Mouse (Mus musculus) neural tube, embryonic 12.5 days (tissue): Measurements from ENCODE around the gene Brd1. TPM values are rescaled to one million over a fixed set of nuclear protein-coding genes. Genes with fewer than 3 reads are reported as not detected.

Experiments used
- ATAC-seq: fragments of 200-750 bp; cut with Nextera tagmentation; 2 replicates; pipeline ENCODE4 v1.8.0; 2017; ENCODE audit warnings: low read depth, mild to moderate bottlenecking, moderate TSS enrichment, moderate library complexity; ENCODE audit not compliant: low FRiP score
- H3K27ac ChIP-seq: fragments of 300-500 bp; sonication (generic); 2 replicates; pipeline ENCODE4 v1.5.1; 2016
- H3K27me3 ChIP-seq: fragments of 300-500 bp; sonication (generic); replicated peaks from 2 replicates; pipeline ENCODE4 v1.6.1; 2016; ENCODE audit warnings: mild to moderate bottlenecking
- H3K36me3 ChIP-seq: fragments of 300-500 bp; sonication (generic); 2 replicates; pipeline ENCODE4 v1.6.1; 2016; ENCODE audit warnings: mild to moderate bottlenecking
- H3K4me1 ChIP-seq: fragments of 300-500 bp; sonication (generic); 2 replicates; pipeline ENCODE4 v1.6.1; 2016
- H3K4me2 ChIP-seq: fragments of 300-500 bp; sonication (generic); replicated peaks from 2 replicates; pipeline ENCODE4 v1.6.1; 2016; ENCODE audit warnings: mild to moderate bottlenecking
- H3K4me3 ChIP-seq: fragments of 300-500 bp; sonication (generic); 2 replicates; pipeline ENCODE4 v1.5.1; 2016
- H3K9ac ChIP-seq: fragments of 300-500 bp; sonication (generic); 2 replicates; pipeline ENCODE4 v1.6.1; 2016; ENCODE audit warnings: mild to moderate bottlenecking
- H3K9me3 ChIP-seq: fragments of 300-500 bp; sonication (generic); 2 replicates; pipeline ENCODE4 v1.6.1; 2016; ENCODE audit warnings: mild to moderate bottlenecking
- WGBS: fragments of 180-500 bp; shearing (Covaris S2); methylation state at CpG from one replicate; pipeline ENCODE4 v1.1.7; 2016; 5-methylcytosine and 5-hydroxymethylcytosine counted together
- polyA plus RNA-seq: library from polyadenylated mRNA; unstranded; fragments of >200 nt; fragmentation: Nextera tagmentation; extraction: Ambion mirVana; gene quantifications from 2 replicates; pipeline ENCODE4 v1.2.1, GENCODE M21; 2016

The Brd1 gene
- polyA plus RNA-seq, 1 experiment from 2014 or later = 23.3 TPM

DNA sequence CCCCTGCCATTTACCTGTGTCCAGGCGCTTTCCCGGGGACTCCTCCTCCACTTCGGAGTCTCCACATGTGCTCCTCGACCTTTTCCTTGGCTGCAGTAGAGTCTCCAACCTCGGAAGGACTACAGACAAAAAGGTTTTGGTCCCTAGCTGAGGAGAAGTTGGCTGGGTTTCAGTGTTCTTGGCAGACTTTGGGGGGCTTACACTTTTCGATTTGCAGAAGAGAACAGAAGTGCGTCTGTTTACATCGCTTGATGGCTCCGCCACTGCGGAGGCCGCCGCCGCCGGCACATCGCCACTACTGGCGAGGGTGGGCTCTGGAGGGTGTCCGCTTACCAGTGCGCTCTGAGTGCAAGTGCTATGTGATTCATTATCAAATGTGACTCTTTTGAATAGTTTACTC, 33.3 kb downstream of the Brd1 start:
- ATAC-seq = no peak
- H3K4me1 ChIP-seq = no peaks in the 10 kb centered on the region
- no peak overlapping the region for H3K4me2 ChIP-seq
- H3K27ac ChIP-seq = no peak overlapping the region
- peaks cover 92% of the 10 kb centered on the region for H3K36me3 ChIP-seq
- H3K9ac ChIP-seq = no peak overlapping the region
- H3K9me3 ChIP-seq = no peaks in the 10 kb centered on the region
- H3K4me3 ChIP-seq = no peak overlapping the region
- WGBS = 97% methylated on average over 18 of the region's 18 CpGs
- no peaks in the 10 kb centered on the region for H3K27me3 ChIP-seq

GRCm38 (mm10) chr15:88699508-88699907, 34.5 kb downstream of the Brd1 start:
- Histone ChIP-seq H3K27me3 (no peaks in the 10 kb centered on the region), H3K9me3 (no peaks in the 10 kb centered on the region), H3K4me2 (no peak overlapping the region), H3K9ac (no peak overlapping the region), H3K4me1 (no peaks in the 10 kb centered on the region), H3K36me3 (peaks cover 93% of the 10 kb centered on the region), H3K4me3 (no peak overlapping the region), H3K27ac (no peak overlapping the region)
- WGBS = 92% methylated on average over 5 of the region's 5 CpGs
- no peak for ATAC-seq

DNA sequence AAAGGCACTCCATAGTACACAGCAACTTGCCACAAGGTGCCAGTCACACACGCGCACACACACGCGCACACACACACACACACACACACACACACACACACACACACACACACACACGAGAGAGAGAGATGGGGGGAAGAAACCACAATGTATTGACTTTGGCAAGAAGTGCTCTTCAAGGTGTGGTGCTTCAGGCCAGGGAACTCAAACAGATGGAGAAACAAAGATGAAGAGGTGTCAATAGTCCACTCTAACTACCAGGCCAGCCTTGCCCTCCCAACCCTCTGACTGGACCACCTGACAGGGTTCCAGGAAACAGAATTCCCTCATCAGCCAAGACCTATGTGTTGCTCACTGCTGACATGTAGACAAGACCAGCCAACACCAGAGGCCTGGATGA, 36.4 kb downstream of the Brd1 start:
- H3K4me1 ChIP-seq = no peaks in the 10 kb centered on the region
- H3K4me3 ChIP-seq = no peak overlapping the region
- 97% methylated on average over 5 of the region's 5 CpGs for WGBS
- H3K27me3 ChIP-seq = no peaks in the 10 kb centered on the region
- ATAC-seq = no peak
- H3K27ac ChIP-seq = no peak overlapping the region
- H3K4me2 ChIP-seq = no peak overlapping the region
- no peak overlapping the region for H3K9ac ChIP-seq
- H3K9me3 ChIP-seq = no peaks in the 10 kb centered on the region
- H3K36me3 ChIP-seq = peaks cover 92% of the 10 kb centered on the region

GRCm38 (mm10) chr15:88696055-88696454, 38.0 kb downstream of the Brd1 start:
- peaks cover 89% of the 10 kb centered on the region for H3K36me3 ChIP-seq
- 97% methylated on average over 7 of the region's 7 CpGs for whole genome bisulfite sequencing
- no peak for ATAC-seq

DNA sequence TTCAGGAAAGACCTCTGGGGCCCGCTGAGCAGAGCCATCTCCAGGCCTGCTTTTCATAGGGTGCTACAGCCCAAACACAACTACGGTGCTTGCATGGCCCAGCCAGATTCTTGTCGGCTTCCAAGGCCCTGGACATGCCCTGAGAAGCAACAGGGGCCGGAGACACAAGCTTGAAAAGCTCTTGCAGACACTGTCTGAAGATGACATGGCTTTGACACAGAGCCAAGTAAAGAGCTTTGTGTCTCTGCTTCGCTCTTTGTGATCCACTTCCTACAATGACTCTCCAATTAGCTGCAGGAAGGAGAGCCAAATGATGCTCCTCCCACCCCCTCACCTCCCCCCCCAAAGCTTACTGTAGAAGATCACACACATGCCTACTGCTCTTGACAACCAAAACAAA, 40.0 kb downstream of the Brd1 start:
- ATAC-seq = no peak
- Histone ChIP-seq H3K4me1 (no peaks in the 10 kb centered on the region), H3K4me2 (no peak overlapping the region), H3K9me3 (no peaks in the 10 kb centered on the region), H3K36me3 (peaks cover 89% of the 10 kb centered on the region), H3K27me3 (no peaks in the 10 kb centered on the region), H3K4me3 (no peak overlapping the region), H3K9ac (no peak overlapping the region), H3K27ac (no peak overlapping the region)
- WGBS = 90% methylated on average over 5 of the region's 5 CpGs

More at GRCm38 (mm10) chr15:88696055-88696454, 38.0 kb downstream of the Brd1 start:
- no peaks in the 10 kb centered on the region for H3K27me3 ChIP-seq
- no peak overlapping the region for H3K9ac ChIP-seq
- H3K27ac ChIP-seq = no peak overlapping the region
- no peak overlapping the region for H3K4me3 ChIP-seq
- no peaks in the 10 kb centered on the region for H3K9me3 ChIP-seq
- H3K4me2 ChIP-seq = no peak overlapping the region
- no peaks in the 10 kb centered on the region for H3K4me1 ChIP-seq

- H3K9ac ChIP-seq = no peak overlapping the region
- no peaks in the 10 kb centered on the region for H3K9me3 ChIP-seq
- H3K27ac ChIP-seq = no peak overlapping the region
- no peak overlapping the region for H3K4me3 ChIP-seq
- H3K4me1 ChIP-seq = no peaks in the 10 kb centered on the region
- H3K4me2 ChIP-seq = no peak overlapping the region
- H3K36me3 ChIP-seq = peaks cover 91% of the 10 kb centered on the region
- no peak for ATAC-seq
- WGBS = 90% methylated on average over 9 of the region's 9 CpGs
- H3K27me3 ChIP-seq = no peaks in the 10 kb centered on the region
Observed at GRCm38 (mm10) chr15:88692720-88693119, 41.3 kb downstream of the Brd1 start.

GRCm38 (mm10) chr15:88691129-88691528, 42.9 kb downstream of the Brd1 start:
- no peaks in the 10 kb centered on the region for H3K27me3 ChIP-seq
- H3K4me1 ChIP-seq = no peaks in the 10 kb centered on the region
- no peak overlapping the region for H3K4me3 ChIP-seq
- no peak for ATAC-seq
- H3K36me3 ChIP-seq = peaks cover 89% of the 10 kb centered on the region
- no peak overlapping the region for H3K9ac ChIP-seq
- H3K4me2 ChIP-seq = no peak overlapping the region
- H3K9me3 ChIP-seq = no peaks in the 10 kb centered on the region
- WGBS = 96% methylated on average over 12 of the region's 12 CpGs
- H3K27ac ChIP-seq = no peak overlapping the region

DNA sequence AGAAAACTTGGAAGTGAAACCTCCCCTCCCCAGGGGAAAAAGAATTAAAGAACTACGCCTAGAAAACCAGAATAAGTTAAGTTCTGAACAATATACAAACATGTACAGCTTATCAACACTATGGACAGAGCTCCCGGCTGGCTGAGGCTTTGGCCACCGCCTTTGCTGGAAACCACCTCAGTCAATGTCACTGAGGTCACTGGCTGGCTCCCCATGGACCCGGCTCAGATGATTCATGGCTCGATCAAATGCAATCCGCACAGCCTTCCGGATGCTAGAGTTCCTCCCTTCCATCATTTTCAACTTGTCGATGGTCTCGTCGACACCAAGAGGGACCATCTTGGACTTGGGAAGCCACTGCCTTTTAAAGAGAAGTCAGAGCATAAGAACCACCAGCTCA, 45.9 kb downstream of the Brd1 start:
- no peak overlapping the region for H3K9ac ChIP-seq
- H3K4me3 ChIP-seq = no peak overlapping the region
- no peaks in the 10 kb centered on the region for H3K27me3 ChIP-seq
- no peak for ATAC-seq
- WGBS = 86% methylated on average over 10 of the region's 10 CpGs
- peaks cover 70% of the 10 kb centered on the region for H3K36me3 ChIP-seq
- no peak overlapping the region for H3K27ac ChIP-seq
- H3K4me2 ChIP-seq = no peak overlapping the region
- no peaks in the 10 kb centered on the region for H3K4me1 ChIP-seq
- H3K9me3 ChIP-seq = no peaks in the 10 kb centered on the region

- Histone ChIP-seq H3K27ac (no peak overlapping the region), H3K27me3 (no peaks in the 10 kb centered on the region), H3K4me3 (no peak overlapping the region), H3K4me1 (no peaks in the 10 kb centered on the region), H3K9ac (no peak overlapping the region), H3K4me2 (no peak overlapping the region), H3K36me3 (peaks cover 59% of the 10 kb centered on the region), H3K9me3 (no peaks in the 10 kb centered on the region)
- WGBS = 94% methylated on average over 5 of the region's 5 CpGs
- ATAC-seq = no peak
Observed at GRCm38 (mm10) chr15:88686725-88687124, 47.3 kb downstream of the Brd1 start.

GRCm38 (mm10) chr15:88684039-88684438, 50.0 kb downstream of the Brd1 start:
- H3K27me3 ChIP-seq = no peaks in the 10 kb centered on the region
- 85% methylated on average over 6 of the region's 6 CpGs for WGBS
- H3K36me3 ChIP-seq = peaks cover 32% of the 10 kb centered on the region
- H3K4me2 ChIP-seq = no peak overlapping the region
- no peak for ATAC-seq
- no peak overlapping the region for H3K4me3 ChIP-seq
- H3K9me3 ChIP-seq = no peaks in the 10 kb centered on the region
- H3K27ac ChIP-seq = no peak overlapping the region
- no peak overlapping the region for H3K9ac ChIP-seq
- H3K4me1 ChIP-seq = no peaks in the 10 kb centered on the region

GRCm38 (mm10) chr15:88680931-88681330, 53.1 kb downstream of the Brd1 start:
- no peaks in the 10 kb centered on the region for H3K4me1 ChIP-seq
- ATAC-seq = no peak
- no peak overlapping the region for H3K27ac ChIP-seq
- H3K4me2 ChIP-seq = no peak overlapping the region
- H3K4me3 ChIP-seq = no peak overlapping the region
- 84% methylated on average over 5 of the region's 5 CpGs for WGBS
- no peak overlapping the region for H3K9ac ChIP-seq
- H3K9me3 ChIP-seq = no peaks in the 10 kb centered on the region
- H3K27me3 ChIP-seq = no peaks in the 10 kb centered on the region
- peaks cover 8% of the 10 kb centered on the region; the same call in 1 of the 2 replicates for H3K36me3 ChIP-seq

DNA sequence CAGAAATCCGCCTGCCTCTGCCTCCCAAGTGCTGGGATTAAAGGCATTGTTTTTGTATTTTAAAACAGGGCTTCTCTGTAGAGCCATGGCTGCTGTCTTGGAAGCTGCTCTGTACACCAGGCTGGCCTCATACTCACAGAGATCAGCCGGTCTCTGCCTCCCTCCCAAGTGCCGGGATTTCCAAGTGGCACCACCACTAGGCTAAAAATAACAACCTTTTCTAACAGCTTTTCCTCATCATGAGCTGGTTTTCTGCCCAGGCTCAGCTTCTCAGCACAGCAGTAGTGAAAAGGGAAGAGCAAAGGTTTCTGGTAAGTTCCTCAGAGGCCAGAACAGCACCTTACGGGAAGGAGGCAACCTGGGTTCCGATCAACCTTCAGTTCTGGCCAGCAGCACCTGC, 56.5 kb downstream of the Brd1 start:
- ATAC-seq = no peak
- 89% methylated on average over 5 of the region's 5 CpGs for WGBS

GRCm38 (mm10) chr15:88675998-88676397, 58.0 kb downstream of the Brd1 start:
- Histone ChIP-seq H3K9me3 (no peaks in the 10 kb centered on the region), H3K27ac (no peak overlapping the region), H3K36me3 (no peaks in the 10 kb centered on the region), H3K4me2 (no peak overlapping the region), H3K27me3 (no peaks in the 10 kb centered on the region), H3K9ac (no peak overlapping the region), H3K4me1 (no peaks in the 10 kb centered on the region), H3K4me3 (no peak overlapping the region)
- ATAC-seq = no peak
- WGBS = 78% methylated on average over 5 of the region's 5 CpGs

More for the DNA sequence above, 56.5 kb downstream of the Brd1 start:
- no peaks in the 10 kb centered on the region for H3K9me3 ChIP-seq
- no peaks in the 10 kb centered on the region for H3K4me1 ChIP-seq
- no peak overlapping the region for H3K4me3 ChIP-seq
- no peak overlapping the region for H3K27ac ChIP-seq
- no peak overlapping the region for H3K9ac ChIP-seq
- H3K4me2 ChIP-seq = no peak overlapping the region
- H3K27me3 ChIP-seq = no peaks in the 10 kb centered on the region
- H3K36me3 ChIP-seq = no peaks in the 10 kb centered on the region
